Mouse (Mus musculus): ENCODE measurements around the gene Calm1. TPM values are rescaled to one million over a fixed set of nuclear protein-coding genes. Genes with fewer than 3 reads are reported as not detected.

Gene Calm1
- total and polyA plus RNA-seq, 3 experiments, result 450 to 750 (median 627) TPM

DNA sequence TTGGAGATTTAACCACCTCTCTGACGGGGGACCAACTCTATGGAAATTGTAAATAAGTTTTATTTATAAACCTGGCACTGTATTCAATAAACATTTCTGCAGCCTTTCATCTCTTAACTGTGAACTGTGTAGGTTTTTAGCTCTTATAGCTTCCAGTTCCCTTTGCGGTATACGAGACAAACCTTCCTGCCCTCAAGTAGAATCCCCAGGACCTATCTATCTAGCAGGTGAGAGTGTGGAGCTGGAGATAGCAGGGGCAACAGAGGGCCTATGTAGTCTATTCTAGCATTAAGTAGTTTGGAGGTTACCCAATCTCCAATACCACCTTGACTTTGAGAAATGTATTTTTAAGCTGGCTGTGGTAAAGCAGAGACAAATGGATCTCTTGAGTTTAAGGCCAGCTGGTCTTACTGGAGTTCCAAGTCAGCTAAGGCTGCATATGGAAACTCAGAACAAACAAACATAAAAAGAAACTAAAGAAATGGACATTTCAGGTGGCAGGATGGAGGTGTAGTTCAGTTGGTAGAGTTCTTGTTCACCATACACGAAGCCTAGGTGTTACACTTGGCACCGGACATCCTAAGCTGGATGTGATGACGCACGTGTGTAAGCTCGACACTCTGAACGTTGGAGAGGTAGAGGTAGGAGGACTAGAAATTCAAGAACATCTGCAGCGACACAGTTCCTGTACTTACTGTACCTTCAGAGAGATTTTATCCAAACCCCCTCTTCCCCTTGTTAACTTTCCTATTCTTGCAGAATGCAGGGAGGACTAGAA lies 10.7 kb downstream of the Calm1 start:
- no peak overlapping the region for H3K9ac ChIP-seq (ENCODE audit: insufficient read depth, low read depth)
- H3K9me3 ChIP-seq (replicated peaks; ENCODE audit: low read length), result peaks cover 7% of the 10 kb centered on the region
- H3K4me2 ChIP-seq (ENCODE audit: insufficient read depth, low read depth, poor library complexity, severe bottlenecking), result no peak overlapping the region
- no peak for DNase-seq (ENCODE audit: extremely low read depth)
- no peaks in the 10 kb centered on the region for H3K79me2 ChIP-seq (replicated peaks; ENCODE audit: control insufficient read depth, extremely low read depth, insufficient read depth, poor library complexity, severe bottlenecking)
- in situ Hi-C loops (cut with MboI; ENCODE audit: low pct_ligation_motif_present, low pct_unique_long_range_greater_than_20kb, low sequenced_read_pairs), result no loop called here
- dilution Hi-C loops (cut with MboI; ENCODE audit: extremely low pct_ligation_motif_present, extremely low pct_unique_long_range_greater_than_20kb, low sequenced_read_pairs), result no loop called here
- peaks cover 30 to 55% of the 10 kb centered on the region in 2 experiments for H3K36me3 ChIP-seq (replicated peaks in 1 of 2; ENCODE audit: control insufficient read depth in 1 of 2, insufficient read depth in 1 of 2, low read length in 1 of 2)
- H3K27me3 ChIP-seq (replicated peaks), result no peaks in the 10 kb centered on the region
- no peak overlapping the region for H3K27ac ChIP-seq (ENCODE audit: insufficient read depth, low read depth)
- H3K4me1 ChIP-seq (ENCODE audit: control insufficient read depth in 1 of 2, insufficient read depth in 2 of 2), result peaks cover 5 to 46% of the 10 kb centered on the region in 2 experiments
- TF ChIP-seq HCFC1 (IDR thresholded peaks at IDR 0.05; ENCODE audit: low read depth, low read length) (no peak), NELFE (IDR thresholded peaks at IDR 0.05; ENCODE audit: low read depth, low read length) (no peak), POLR2AphosphoS2 (IDR thresholded peaks at IDR 0.05; ENCODE audit: low read depth, low read length) (no peak), TBP (conservative IDR thresholded peaks at IDR 0.05; ENCODE audit: low read depth, low read length) (no peak), JUND (conservative IDR thresholded peaks at IDR 0.05; ENCODE audit: low read depth, low read length) (no peak), BHLHE40 (IDR thresholded peaks at IDR 0.05; ENCODE audit: low read depth, low read length) (no peak), JUN (IDR thresholded peaks at IDR 0.05; ENCODE audit: insufficient read depth, low read depth, low read length) (no peak), TCF12 (IDR thresholded peaks at IDR 0.05; ENCODE audit: low read depth, low read length) (no peak), SIN3A (IDR thresholded peaks at IDR 0.05; ENCODE audit: low read length) (no peak)
- H3K4me3 ChIP-seq (replicated peaks in 1 of 3; ENCODE audit: low read depth in 2 of 3, low read length in 2 of 3, poor library complexity in 1 of 3), result no peak overlapping the region

DNA sequence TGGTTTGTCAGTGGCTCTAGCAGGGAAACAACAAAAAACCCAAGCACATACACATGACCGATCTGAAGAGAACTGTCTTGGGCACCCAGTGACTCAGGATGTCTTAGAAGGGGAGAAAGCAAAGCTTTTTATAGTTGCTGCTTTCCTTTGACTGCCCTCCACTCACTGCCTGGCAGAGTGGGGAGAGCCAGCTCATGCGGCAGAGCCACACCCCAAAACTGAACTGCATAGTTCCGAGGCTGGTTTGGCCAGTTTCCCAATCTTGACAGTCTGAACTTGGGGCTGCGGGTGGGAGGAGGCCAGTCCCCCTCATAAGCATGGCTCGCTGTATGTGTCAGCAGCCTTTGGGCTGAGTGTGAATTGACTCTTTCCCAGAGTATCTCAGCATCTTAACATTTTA lies 11.7 kb downstream of the Calm1 start:
- no peak overlapping the region for H3K9ac ChIP-seq (ENCODE audit: insufficient read depth, low read depth)
- no peak overlapping the region for H3K4me3 ChIP-seq (replicated peaks in 1 of 3; ENCODE audit: low read depth in 2 of 3, low read length in 2 of 3, poor library complexity in 1 of 3)
- TF ChIP-seq RCOR1 (conservative IDR thresholded peaks at IDR 0.05; ENCODE audit: low read depth, low read length) (no peak), MXI1 (IDR thresholded peaks at IDR 0.05; ENCODE audit: low read depth, low read length) (no peak), KAT2A (IDR thresholded peaks at IDR 0.05; ENCODE audit: insufficient replicate concordance, low read length) (no peak), USF2 (conservative IDR thresholded peaks at IDR 0.05; ENCODE audit: low read depth, low read length) (no peak), HCFC1 (IDR thresholded peaks at IDR 0.05; ENCODE audit: low read depth, low read length) (no peak), CTCF (conservative IDR thresholded peaks at IDR 0.05 in 1 of 2, IDR thresholded peaks at IDR 0.05 in 1 of 2; ENCODE audit: low read depth in 2 of 2, low read length in 2 of 2) (no peak), ZMIZ1 (IDR thresholded peaks at IDR 0.05; ENCODE audit: low read depth, low read length) (no peak), CHD1 (IDR thresholded peaks at IDR 0.05; ENCODE audit: low read depth, low read length) (no peak), BHLHE40 (IDR thresholded peaks at IDR 0.05; ENCODE audit: low read depth, low read length) (no peak), ZNF384 (IDR thresholded peaks at IDR 0.05; ENCODE audit: low read depth, low read length) (no peak), NRF1 (IDR thresholded peaks at IDR 0.05; ENCODE audit: low read depth, low read length) (no peak), MYC (IDR thresholded peaks at IDR 0.05; ENCODE audit: low read depth, low read length) (no peak), USF1 (IDR thresholded peaks at IDR 0.05; ENCODE audit: low read depth, low read length) (no peak), SIN3A (IDR thresholded peaks at IDR 0.05; ENCODE audit: low read length) (no peak), POLR2AphosphoS2 (IDR thresholded peaks at IDR 0.05; ENCODE audit: low read depth, low read length) (no peak), ZKSCAN1 (IDR thresholded peaks at IDR 0.05; ENCODE audit: borderline replicate concordance, low read depth, low read length) (no peak), ETS1 (conservative IDR thresholded peaks at IDR 0.05; ENCODE audit: low read depth, low read length) (no peak), RAD21 (IDR thresholded peaks at IDR 0.05; ENCODE audit: low read depth, low read length) (no peak), JUND (conservative IDR thresholded peaks at IDR 0.05; ENCODE audit: low read depth, low read length) (no peak), POLR2A (IDR thresholded peaks at IDR 0.05; ENCODE audit: low read depth, low read length) (no peak)
- H3K4me1 ChIP-seq (ENCODE audit: control insufficient read depth in 1 of 2, insufficient read depth in 2 of 2), result peaks cover 5 to 36% of the 10 kb centered on the region in 2 experiments
- peaks cover 10% of the 10 kb centered on the region for H3K9me3 ChIP-seq (replicated peaks; ENCODE audit: low read length)
- H3K36me3 ChIP-seq (replicated peaks in 1 of 2; ENCODE audit: control insufficient read depth in 1 of 2, insufficient read depth in 1 of 2, low read length in 1 of 2), result peaks cover 19 to 45% of the 10 kb centered on the region in 2 experiments
- dilution Hi-C loops (cut with MboI; ENCODE audit: extremely low pct_ligation_motif_present, extremely low pct_unique_long_range_greater_than_20kb, low sequenced_read_pairs), result no loop called here
- no peak for DNase-seq (ENCODE audit: extremely low read depth)
- H3K27ac ChIP-seq (ENCODE audit: insufficient read depth, low read depth), result no peak overlapping the region
- no peaks in the 10 kb centered on the region for H3K79me2 ChIP-seq (replicated peaks; ENCODE audit: control insufficient read depth, extremely low read depth, insufficient read depth, poor library complexity, severe bottlenecking)
- no peaks in the 10 kb centered on the region for H3K27me3 ChIP-seq (replicated peaks)
- in situ Hi-C loops (cut with MboI; ENCODE audit: low pct_ligation_motif_present, low pct_unique_long_range_greater_than_20kb, low sequenced_read_pairs), result no loop called here
- no peak overlapping the region for H3K4me2 ChIP-seq (ENCODE audit: insufficient read depth, low read depth, poor library complexity, severe bottlenecking)
